Mouse (Mus musculus) spleen, adult 2 months (tissue): ENCODE data around the gene Dnaja3.

Experiments used
- CTCF ChIP-seq: fragments of 200-500 bp; IDR thresholded peaks from 2 replicates; pipeline ENCODE4 v1.5.1; 2011; ENCODE audit warnings: mild to moderate bottlenecking, inconsistent platforms; ENCODE audit not compliant: insufficient read depth, insufficient read length, insufficient replicate concordance; ENCODE audit errors: extremely low read depth
- POLR2A ChIP-seq: fragments of 200-500 bp; IDR thresholded peaks from 2 replicates; pipeline ENCODE4 v1.6.1; 2011; ENCODE audit warnings: low read depth, low read length, inconsistent platforms

- no peak for TF ChIP-seq CTCF
- no peak for TF ChIP-seq POLR2A
These were observed 25.9 kb downstream of the Dnaja3 start for GRCm38 (mm10) chr16:4665726-4666125.
